26 mouse cellular contexts compared by ENCODE assay signal in the genomic region with DNA sequence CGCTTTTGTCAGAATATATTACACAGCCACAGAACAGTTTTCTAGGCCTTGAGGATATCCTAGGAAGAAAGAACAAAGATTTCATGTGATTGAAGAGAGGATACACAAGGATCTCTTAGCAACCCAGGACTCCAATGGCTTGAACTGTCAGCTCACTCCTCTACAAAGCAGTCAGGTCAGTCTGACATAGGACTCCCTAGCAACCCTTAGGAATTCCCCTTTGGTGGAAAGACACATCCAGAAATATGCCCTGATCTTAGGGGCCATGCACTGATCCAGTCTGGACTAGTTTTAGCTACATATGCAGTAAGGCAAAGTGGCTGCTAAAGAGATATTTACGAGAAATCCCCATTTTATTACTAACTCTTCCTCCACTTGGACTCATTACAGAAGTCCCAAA.
DNase-seq lines count a peak whose midpoint lies in the region; ATAC-seq and TF ChIP-seq lines count a peak whose summit lies in the region.
"Had no signal": no experiment of that assay in that cellular context is flagged by ENCODE, and none has a peak within 500 bp of the region (broad histone marks: within the 10 kb centered on the region; RNA-seq: fewer than 3 reads in every experiment).

No protein-coding gene starts in this region.

- H3K27me3 ChIP-seq in hindbrain, embryonic 11.5 days (ENCODE audit: control insufficient read depth, insufficient read depth, low read length) = no peaks in the 10 kb centered on the region
- H3K27me3 ChIP-seq in hindbrain, embryonic 16.5 days (replicated peaks; ENCODE audit: control insufficient read depth, insufficient read depth, low read length) = no peaks in the 10 kb centered on the region
- no peaks in the 10 kb centered on the region for H3K27me3 ChIP-seq in hindbrain, postnatal 0 days (ENCODE audit: insufficient read depth, low read length)
- no peaks in the 10 kb centered on the region for H3K27me3 ChIP-seq in hindbrain, embryonic 14.5 days (ENCODE audit: control insufficient read depth, insufficient read depth, low read length)
- H3K27me3 ChIP-seq in neural tube, embryonic 12.5 days (replicated peaks) = no peaks in the 10 kb centered on the region
- H3K27me3 ChIP-seq: embryonic facial prominence, embryonic 12.5 days; embryonic facial prominence, embryonic 15.5 days; forebrain, embryonic 12.5 days; heart, embryonic 13.5 days; intestine, embryonic 15.5 days had no signal

- DNase-seq in hindbrain, embryonic 11.5 days (ENCODE audit: low spot score) = peak; percentile 3
- no peak for DNase-seq in hindbrain, postnatal 0 days (ENCODE audit: low spot score)
- no peak for DNase-seq in hindbrain, embryonic 14.5 days (ENCODE audit: low spot score)
- DNase-seq in neural tube, embryonic 10.5 days (ENCODE audit: extremely low spot score, low spot score) = no peak
- DNase-seq: adrenal gland, adult 8-10 months; adrenal gland, postnatal 25 days; cerebellum, adult 11-12 months; cerebellum, adult 8-10 months; cerebellum, postnatal 10 days; cerebellum, postnatal 36 days; gastrocnemius, postnatal 10 days; gastrocnemius, postnatal 36 days; heart, adult 2 months; heart, postnatal 14 days; heart, postnatal 4 days; kidney, adult 11 months had no signal

- H3K9me3 ChIP-seq in hindbrain, embryonic 11.5 days (ENCODE audit: control insufficient read depth, low read length) = no peaks in the 10 kb centered on the region
- H3K9me3 ChIP-seq in hindbrain, embryonic 16.5 days (ENCODE audit: control insufficient read depth, low read length) = no peaks in the 10 kb centered on the region
- H3K9me3 ChIP-seq in hindbrain, postnatal 0 days (ENCODE audit: low read length) = no peaks in the 10 kb centered on the region
- no peaks in the 10 kb centered on the region for H3K9me3 ChIP-seq in hindbrain, embryonic 14.5 days (ENCODE audit: control insufficient read depth, low read length)
- H3K9me3 ChIP-seq in neural tube, embryonic 12.5 days = no peaks in the 10 kb centered on the region
- H3K9me3 ChIP-seq: embryonic facial prominence, embryonic 12.5 days; embryonic facial prominence, embryonic 15.5 days; forebrain, embryonic 12.5 days; heart, embryonic 10.5 days; heart, embryonic 13.5 days; intestine, embryonic 15.5 days had no signal

- no peak for TF ChIP-seq CTCF in hindbrain, postnatal 0 days (IDR thresholded peaks at IDR 0.05; ENCODE audit: low read depth)

- ATAC-seq in hindbrain, embryonic 11.5 days (ENCODE audit: low FRiP score) = no peak
- no peak for ATAC-seq in hindbrain, embryonic 16.5 days
- peak; percentile 58; the same call in 1 of the 2 replicates for ATAC-seq in hindbrain, postnatal 0 days
- no peak for ATAC-seq in hindbrain, embryonic 14.5 days (ENCODE audit: low FRiP score)
- ATAC-seq in neural tube, embryonic 12.5 days (ENCODE audit: low FRiP score, low read depth) = 0 out of 2 replicates have a peak, but pooled peaks have one; percentile 41
- ATAC-seq: activated CD4-positive, CD25-positive, alpha-beta regulatory T cell, adult 4 months; forebrain, embryonic 16.5 days; intestine, embryonic 15.5 days had no signal

- H3K4me2 ChIP-seq in hindbrain, embryonic 11.5 days (replicated peaks; ENCODE audit: low read depth, low read length) = no peak overlapping the region
- no peak overlapping the region for H3K4me2 ChIP-seq in hindbrain, embryonic 16.5 days (ENCODE audit: low read length)
- no peak overlapping the region for H3K4me2 ChIP-seq in hindbrain, postnatal 0 days (ENCODE audit: low read depth, low read length)
- no peak overlapping the region for H3K4me2 ChIP-seq in hindbrain, embryonic 14.5 days (replicated peaks)
- H3K4me2 ChIP-seq in neural tube, embryonic 12.5 days (replicated peaks) = no peak overlapping the region
- H3K4me2 ChIP-seq: embryonic facial prominence, embryonic 12.5 days; embryonic facial prominence, embryonic 15.5 days; forebrain, embryonic 12.5 days; heart, embryonic 13.5 days; intestine, embryonic 15.5 days had no signal

- H3K9ac ChIP-seq in hindbrain, embryonic 11.5 days (ENCODE audit: low read depth, low read length) = no peak overlapping the region
- H3K9ac ChIP-seq in hindbrain, embryonic 16.5 days (ENCODE audit: low read depth, low read length) = no peak overlapping the region
- H3K9ac ChIP-seq in hindbrain, postnatal 0 days (replicated peaks; ENCODE audit: low read length) = no peak overlapping the region
- H3K9ac ChIP-seq in hindbrain, embryonic 14.5 days = no peak overlapping the region
- no peak overlapping the region for H3K9ac ChIP-seq in neural tube, embryonic 12.5 days
- H3K9ac ChIP-seq: embryonic facial prominence, embryonic 12.5 days; embryonic facial prominence, embryonic 15.5 days; forebrain, embryonic 12.5 days; heart, embryonic 13.5 days; intestine, embryonic 15.5 days had no signal

- no peaks in the 10 kb centered on the region for H3K36me3 ChIP-seq in hindbrain, embryonic 11.5 days (ENCODE audit: control insufficient read depth, insufficient read depth, low read length)
- no peaks in the 10 kb centered on the region for H3K36me3 ChIP-seq in hindbrain, embryonic 16.5 days (ENCODE audit: control insufficient read depth, insufficient read depth, low read length)
- no peaks in the 10 kb centered on the region for H3K36me3 ChIP-seq in hindbrain, postnatal 0 days (ENCODE audit: insufficient read depth, low read length)
- H3K36me3 ChIP-seq in hindbrain, embryonic 14.5 days (replicated peaks; ENCODE audit: control insufficient read depth, insufficient read depth) = no peaks in the 10 kb centered on the region
- H3K36me3 ChIP-seq in neural tube, embryonic 12.5 days = no peaks in the 10 kb centered on the region
- H3K36me3 ChIP-seq: embryonic facial prominence, embryonic 12.5 days; embryonic facial prominence, embryonic 15.5 days; forebrain, embryonic 12.5 days; heart, embryonic 10.5 days; heart, embryonic 13.5 days; intestine, embryonic 15.5 days had no signal

- no peaks in the 10 kb centered on the region for H3K4me1 ChIP-seq in hindbrain, embryonic 11.5 days (replicated peaks; ENCODE audit: control insufficient read depth, insufficient read depth, low read length)
- no peaks in the 10 kb centered on the region for H3K4me1 ChIP-seq in hindbrain, embryonic 16.5 days (ENCODE audit: control insufficient read depth, insufficient read depth, low read depth, low read length)
- no peaks in the 10 kb centered on the region for H3K4me1 ChIP-seq in hindbrain, postnatal 0 days (ENCODE audit: insufficient read depth, low read length)
- H3K4me1 ChIP-seq in hindbrain, embryonic 14.5 days (replicated peaks; ENCODE audit: control insufficient read depth, insufficient read depth, low read length) = no peaks in the 10 kb centered on the region
- H3K4me1 ChIP-seq in neural tube, embryonic 12.5 days = no peaks in the 10 kb centered on the region
- H3K4me1 ChIP-seq: embryonic facial prominence, embryonic 12.5 days; embryonic facial prominence, embryonic 15.5 days; forebrain, embryonic 12.5 days; heart, embryonic 10.5 days; heart, embryonic 13.5 days; intestine, embryonic 15.5 days had no signal

- WGBS in hindbrain, embryonic 11.5 days = 78% methylated on average over 2 of the region's 2 CpGs
- WGBS in hindbrain, embryonic 16.5 days = 73% methylated on average over 2 of the region's 2 CpGs
- WGBS in hindbrain, postnatal 0 days = 61% methylated on average over 2 of the region's 2 CpGs
- 76% methylated on average over 2 of the region's 2 CpGs for WGBS in hindbrain, embryonic 14.5 days
- 76% methylated on average over 2 of the region's 2 CpGs for WGBS in neural tube, embryonic 12.5 days

- no peak overlapping the region for H3K27ac ChIP-seq in hindbrain, embryonic 11.5 days (ENCODE audit: low read depth, low read length)
- H3K27ac ChIP-seq in hindbrain, embryonic 16.5 days (ENCODE audit: low read depth, low read length) = no peak overlapping the region
- H3K27ac ChIP-seq in hindbrain, postnatal 0 days = no peak overlapping the region
- H3K27ac ChIP-seq in hindbrain, embryonic 14.5 days = no peak overlapping the region
- H3K27ac ChIP-seq in neural tube, embryonic 12.5 days = no peak overlapping the region
- H3K27ac ChIP-seq: embryonic facial prominence, embryonic 12.5 days; embryonic facial prominence, embryonic 15.5 days; forebrain, embryonic 12.5 days; heart, adult 2 months; heart, embryonic 10.5 days; heart, embryonic 13.5 days; intestine, embryonic 15.5 days had no signal

- no peak overlapping the region for H3K4me3 ChIP-seq in hindbrain, embryonic 11.5 days (ENCODE audit: low read depth, low read length)
- no peak overlapping the region for H3K4me3 ChIP-seq in hindbrain, embryonic 16.5 days (ENCODE audit: low read length)
- no peak overlapping the region for H3K4me3 ChIP-seq in hindbrain, postnatal 0 days (ENCODE audit: low read length)
- H3K4me3 ChIP-seq in hindbrain, embryonic 14.5 days (replicated peaks; ENCODE audit: low read length) = no peak overlapping the region
- no peak overlapping the region for H3K4me3 ChIP-seq in neural tube, embryonic 12.5 days
- H3K4me3 ChIP-seq: embryonic facial prominence, embryonic 12.5 days; embryonic facial prominence, embryonic 15.5 days; forebrain, embryonic 12.5 days; heart, adult 2 months; heart, embryonic 10.5 days; heart, embryonic 13.5 days; intestine, embryonic 15.5 days had no signal

Comparison
In these comparisons a context has a peak if more than half of its experiments do, and no peak if none do; other contexts are left out.
1. ATAC-seq: peak in hindbrain, postnatal 0 days (single experiment) and neural tube, embryonic 12.5 days (single experiment); none in hindbrain, embryonic 11.5 days (single experiment), hindbrain, embryonic 16.5 days (single experiment) and hindbrain, embryonic 14.5 days (single experiment).